Mouse (Mus musculus): Measurements from ENCODE around the gene Lyrm4.
"Not testable (repeated sequence)": the region's sequence is repeated elsewhere in the genome, so short reads cannot be mapped to it uniquely, and the experiment has no call there.

Lyrm4 gene

GRCm38 (mm10) chr13:35995696-35996426 is 121.5 kb downstream of the Lyrm4 start:
- Histone ChIP-seq H3K36me3 (ENCODE audit: insufficient read depth, low read length) (0 out of 2 replicates have a peak, but pooled peaks cover 3% of the 10 kb centered on the region), H3K9me3 (ENCODE audit: low read length) (no peaks in the 10 kb centered on the region), H3K4me3 (replicated peaks; ENCODE audit: low read length) (no peak overlapping the region), H3K4me1 (replicated peaks; ENCODE audit: low read depth, low read length) (no peaks in the 10 kb centered on the region), H3K27me3 (ENCODE audit: insufficient read depth, low read length) (no peaks in the 10 kb centered on the region)
- TF ChIP-seq NANOG (IDR thresholded peaks at IDR 0.05; ENCODE audit: borderline replicate concordance, low read length) (no peak), POU5F1 (IDR thresholded peaks at IDR 0.05; ENCODE audit: borderline replicate concordance, low read length) (no peak), CTCF (conservative IDR thresholded peaks at IDR 0.05; ENCODE audit: low read length) (no peak)

- Histone ChIP-seq H3K9me3 (ENCODE audit: low read length) (no peaks in the 10 kb centered on the region), H3K4me1 (replicated peaks; ENCODE audit: low read depth, low read length) (no peaks in the 10 kb centered on the region), H3K36me3 (ENCODE audit: insufficient read depth, low read length) (0 out of 2 replicates have a peak, but pooled peaks cover 3% of the 10 kb centered on the region), H3K27me3 (ENCODE audit: insufficient read depth, low read length) (no peaks in the 10 kb centered on the region), H3K4me3 (replicated peaks; ENCODE audit: low read length) (no peak overlapping the region)
- no peak for TF ChIP-seq POU5F1 (IDR thresholded peaks at IDR 0.05; ENCODE audit: borderline replicate concordance, low read length)
- TF ChIP-seq CTCF (conservative IDR thresholded peaks at IDR 0.05; ENCODE audit: low read length) = no peak
- no peak for TF ChIP-seq NANOG (IDR thresholded peaks at IDR 0.05; ENCODE audit: borderline replicate concordance, low read length)
Observed at GRCm38 (mm10) chr13:35995231-35995630, 122.1 kb downstream of the Lyrm4 start.

- Histone ChIP-seq H3K27me3 (ENCODE audit: insufficient read depth, low read length) (no peaks in the 10 kb centered on the region), H3K4me1 (replicated peaks; ENCODE audit: low read depth, low read length) (no peaks in the 10 kb centered on the region), H3K36me3 (ENCODE audit: insufficient read depth, low read length) (0 out of 2 replicates have a peak, but pooled peaks cover 3% of the 10 kb centered on the region), H3K4me3 (replicated peaks; ENCODE audit: low read length) (no peak overlapping the region), H3K9me3 (ENCODE audit: low read length) (no peaks in the 10 kb centered on the region)
- no peak for TF ChIP-seq NANOG (IDR thresholded peaks at IDR 0.05; ENCODE audit: borderline replicate concordance, low read length)
- no peak for TF ChIP-seq POU5F1 (IDR thresholded peaks at IDR 0.05; ENCODE audit: borderline replicate concordance, low read length)
- TF ChIP-seq CTCF (conservative IDR thresholded peaks at IDR 0.05; ENCODE audit: low read length) = no peak
Observed at GRCm38 (mm10) chr13:35994067-35994466, 123.3 kb downstream of the Lyrm4 start.

GRCm38 (mm10) chr13:35991185-35991584 is 126.1 kb downstream of the Lyrm4 start:
- not testable (repeated sequence) for H3K27me3 ChIP-seq (ENCODE audit: insufficient read depth, low read length); H3K36me3 ChIP-seq (ENCODE audit: insufficient read depth, low read length); H3K9me3 ChIP-seq (ENCODE audit: low read length); H3K4me1 ChIP-seq (replicated peaks; ENCODE audit: low read depth, low read length); H3K4me3 ChIP-seq (replicated peaks; ENCODE audit: low read length)

GRCm38 (mm10) chr13:35989329-35989728 is 128.0 kb downstream of the Lyrm4 start:
- Histone ChIP-seq H3K36me3 (ENCODE audit: insufficient read depth, low read length) (0 out of 2 replicates have a peak, but pooled peaks cover 3% of the 10 kb centered on the region), H3K27me3 (ENCODE audit: insufficient read depth, low read length) (no peaks in the 10 kb centered on the region), H3K4me3 (replicated peaks; ENCODE audit: low read length) (no peak overlapping the region), H3K9me3 (ENCODE audit: low read length) (no peaks in the 10 kb centered on the region), H3K4me1 (replicated peaks; ENCODE audit: low read depth, low read length) (no peaks in the 10 kb centered on the region)
- TF ChIP-seq NANOG (IDR thresholded peaks at IDR 0.05; ENCODE audit: borderline replicate concordance, low read length) = no peak
- no peak for TF ChIP-seq CTCF (conservative IDR thresholded peaks at IDR 0.05; ENCODE audit: low read length)
- no peak for TF ChIP-seq POU5F1 (IDR thresholded peaks at IDR 0.05; ENCODE audit: borderline replicate concordance, low read length)

GRCm38 (mm10) chr13:35982985-35983384 is 134.3 kb downstream of the Lyrm4 start:
- Histone ChIP-seq H3K4me3 (replicated peaks; ENCODE audit: low read length) (no peak overlapping the region), H3K4me1 (replicated peaks; ENCODE audit: low read depth, low read length) (peaks cover 11% of the 10 kb centered on the region), H3K36me3 (ENCODE audit: insufficient read depth, low read length) (peaks cover 13% of the 10 kb centered on the region), H3K27me3 (ENCODE audit: insufficient read depth, low read length) (no peaks in the 10 kb centered on the region), H3K9me3 (ENCODE audit: low read length) (no peaks in the 10 kb centered on the region)
- TF ChIP-seq NANOG (IDR thresholded peaks at IDR 0.05; ENCODE audit: borderline replicate concordance, low read length) = no peak
- no peak for TF ChIP-seq POU5F1 (IDR thresholded peaks at IDR 0.05; ENCODE audit: borderline replicate concordance, low read length)
- TF ChIP-seq CTCF (conservative IDR thresholded peaks at IDR 0.05; ENCODE audit: low read length) = no peak

GRCm38 (mm10) chr13:35980471-35980870 is 136.9 kb downstream of the Lyrm4 start:
- Histone ChIP-seq H3K4me1 (replicated peaks; ENCODE audit: low read depth, low read length) (peaks cover 11% of the 10 kb centered on the region), H3K4me3 (replicated peaks; ENCODE audit: low read length) (no peak overlapping the region), H3K9me3 (ENCODE audit: low read length) (no peaks in the 10 kb centered on the region), H3K27me3 (ENCODE audit: insufficient read depth, low read length) (no peaks in the 10 kb centered on the region), H3K36me3 (ENCODE audit: insufficient read depth, low read length) (peaks cover 22% of the 10 kb centered on the region)
- no peak for TF ChIP-seq CTCF (conservative IDR thresholded peaks at IDR 0.05; ENCODE audit: low read length)
- TF ChIP-seq NANOG (IDR thresholded peaks at IDR 0.05; ENCODE audit: borderline replicate concordance, low read length) = no peak
- no peak for TF ChIP-seq POU5F1 (IDR thresholded peaks at IDR 0.05; ENCODE audit: borderline replicate concordance, low read length)

GRCm38 (mm10) chr13:35976912-35977311 is 140.4 kb downstream of the Lyrm4 start:
- TF ChIP-seq NANOG (IDR thresholded peaks at IDR 0.05; ENCODE audit: borderline replicate concordance, low read length) = no peak
- TF ChIP-seq CTCF (conservative IDR thresholded peaks at IDR 0.05; ENCODE audit: low read length) = no peak
- TF ChIP-seq POU5F1 (IDR thresholded peaks at IDR 0.05; ENCODE audit: borderline replicate concordance, low read length) = no peak
- peaks cover 4% of the 10 kb centered on the region; the same call in 1 of the 2 replicates for H3K27me3 ChIP-seq (ENCODE audit: insufficient read depth, low read length)
- H3K36me3 ChIP-seq (ENCODE audit: insufficient read depth, low read length) = peaks cover 22% of the 10 kb centered on the region
- H3K4me3 ChIP-seq (replicated peaks; ENCODE audit: low read length) = no peak overlapping the region
- no peaks in the 10 kb centered on the region for H3K9me3 ChIP-seq (ENCODE audit: low read length)
- peaks cover 11% of the 10 kb centered on the region for H3K4me1 ChIP-seq (replicated peaks; ENCODE audit: low read depth, low read length)

GRCm38 (mm10) chr13:35969829-35970228 is 147.5 kb downstream of the Lyrm4 start:
- H3K4me1 ChIP-seq (replicated peaks; ENCODE audit: low read depth, low read length) = peaks cover 23% of the 10 kb centered on the region
- peaks cover 55% of the 10 kb centered on the region for H3K27me3 ChIP-seq (ENCODE audit: insufficient read depth, low read length)
- H3K4me3 ChIP-seq (replicated peaks; ENCODE audit: low read length) = peak overlapping the region; percentile 82
- TF ChIP-seq CTCF (conservative IDR thresholded peaks at IDR 0.05; ENCODE audit: low read length) = no peak
- TF ChIP-seq NANOG (IDR thresholded peaks at IDR 0.05; ENCODE audit: borderline replicate concordance, low read length) = no peak
- TF ChIP-seq POU5F1 (IDR thresholded peaks at IDR 0.05; ENCODE audit: borderline replicate concordance, low read length) = no peak
- H3K9me3 ChIP-seq (ENCODE audit: low read length) = peaks cover 4% of the 10 kb centered on the region; the same call in 1 of the 2 replicates
- H3K36me3 ChIP-seq (ENCODE audit: insufficient read depth, low read length) = no peaks in the 10 kb centered on the region
